8 mouse cellular contexts compared by ENCODE assay signal in the genomic region with DNA sequence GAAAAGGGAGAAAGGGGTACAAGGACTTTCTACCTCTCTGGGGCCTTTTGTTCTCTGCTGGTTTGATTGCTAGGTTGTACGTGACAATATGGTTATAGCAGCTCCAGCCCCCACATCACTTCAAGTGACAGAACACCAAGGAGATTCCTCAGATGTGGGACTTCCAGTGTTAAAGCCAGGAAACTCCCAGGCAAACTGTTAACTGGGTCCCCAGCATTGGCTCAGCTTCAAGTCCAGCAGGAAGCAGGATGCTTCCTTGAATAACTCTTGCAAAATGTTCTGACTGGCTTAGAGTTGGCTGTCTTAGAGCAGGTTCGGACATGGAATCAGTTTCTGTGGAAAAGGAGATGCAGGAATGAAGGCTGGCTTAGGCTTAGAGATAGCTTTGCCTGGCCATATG. TPM values are rescaled to one million over a fixed set of nuclear protein-coding genes. Genes with fewer than 3 reads are reported as not detected.
DNase-seq lines count a peak whose midpoint lies in the region; ATAC-seq and TF ChIP-seq lines count a peak whose summit lies in the region.
"Had no signal": no experiment of that assay in that cellular context is flagged by ENCODE, and none has a peak within 500 bp of the region (broad histone marks: within the 10 kb centered on the region; RNA-seq: fewer than 3 reads in every experiment).

No protein-coding gene starts in this region.

- TF ChIP-seq EP300 in heart, adult 2 months (IDR thresholded peaks at IDR 0.05; ENCODE audit: insufficient read depth, low read depth, low read length), result 0 out of 2 replicates have a peak, but pooled peaks have one; percentile 27

- peaks cover 6% of the 10 kb centered on the region for H3K36me3 ChIP-seq in heart, adult 2 months (ENCODE audit: control insufficient read depth, insufficient read depth, low read length)
- no peaks in the 10 kb centered on the region for H3K36me3 ChIP-seq in kidney, postnatal 0 days (ENCODE audit: insufficient read depth, low read length)

- 26% methylated on average over 2 of the region's 2 CpGs for WGBS in heart, adult 2 months
- 44% methylated on average over 2 of the region's 2 CpGs for WGBS in kidney, postnatal 0 days

- no peaks in the 10 kb centered on the region for H3K27me3 ChIP-seq in heart, adult 2 months (ENCODE audit: control insufficient read depth, insufficient read depth, low read length)
- H3K27me3 ChIP-seq in kidney, postnatal 0 days (ENCODE audit: insufficient read depth, low read length), result no peaks in the 10 kb centered on the region

- peak overlapping the region; percentile 74 for H3K27ac ChIP-seq in heart, adult 2 months
- peak overlapping the region; percentile 52; the same call in 1 of the 2 replicates for H3K27ac ChIP-seq in kidney, postnatal 0 days

- peak overlapping the region; percentile 2; the same call in 1 of the 2 replicates for H3K4me3 ChIP-seq in heart, adult 2 months
- H3K4me3 ChIP-seq in kidney, postnatal 0 days (replicated peaks; ENCODE audit: low read depth, low read length), result no peak overlapping the region

- no peak overlapping the region for H3K4me2 ChIP-seq in kidney, postnatal 0 days (ENCODE audit: low read length)

- intact Hi-C loops in heart, adult 2 months (cut with DNase I), result loop anchor here (5.0 kb wide), 1 partner anchor 42 kb away; no protein-coding TSS in a partner anchor

- DNase-seq in ovary, postnatal 10 days (ENCODE audit: low spot score), result peak; percentile 10
- DNase-seq in ovary, postnatal 36 days (ENCODE audit: low spot score), result no peak
- DNase-seq in heart, adult 2 months, result peak; percentile 47 to 66
- DNase-seq in kidney, postnatal 0 days (ENCODE audit: low spot score), result peak; percentile 66
- peak; percentile 7 to 56 for DNase-seq in right cerebral cortex, postnatal 36 days (ENCODE audit: low spot score in 2 of 2)
- no peak for DNase-seq in adipocyte (ENCODE audit: low spot score)
- no peak for DNase-seq in layer of hippocampus, postnatal 14 days (ENCODE audit: low spot score in 2 of 2)

- H3K9me3 ChIP-seq in kidney, postnatal 0 days (replicated peaks; ENCODE audit: low read length), result no peaks in the 10 kb centered on the region

- no peak for TF ChIP-seq CTCF in heart, adult 2 months (IDR thresholded peaks at IDR 0.05)
- no peak for TF ChIP-seq CTCF in kidney, postnatal 0 days (IDR thresholded peaks at IDR 0.05; ENCODE audit: low read depth)

- ATAC-seq in kidney, postnatal 0 days (replicated peaks; ENCODE audit: low FRiP score, low read depth), result no peak
- ATAC-seq: midbrain, embryonic 16.5 days had no signal

- no peaks in the 10 kb centered on the region for H3K79me2 ChIP-seq in heart, adult 2 months (replicated peaks; ENCODE audit: control insufficient read depth, insufficient read depth, low read length)

- no peak; the same call in 1 of the 2 replicates for TF ChIP-seq POLR2A in heart, adult 2 months (IDR thresholded peaks at IDR 0.05; ENCODE audit: insufficient read depth, low read depth, low read length)

- H3K4me1 ChIP-seq in heart, adult 2 months (ENCODE audit: control insufficient read depth, insufficient read depth, low read length), result peaks cover 18% of the 10 kb centered on the region
- peaks cover 5% of the 10 kb centered on the region; the same call in 1 of the 2 replicates for H3K4me1 ChIP-seq in kidney, postnatal 0 days (replicated peaks; ENCODE audit: insufficient read depth, low read length)

- no peak overlapping the region for H3K9ac ChIP-seq in heart, adult 2 months (ENCODE audit: low read depth, low read length)
- no peak overlapping the region for H3K9ac ChIP-seq in kidney, postnatal 0 days (ENCODE audit: low read depth, low read length)

RNA-seq across cellular contexts. Expression of a gene that starts 47.3 kb away (rescaled TPM):
- 1 to 10 TPM; 1.7 to 2.7 TPM for total RNA-seq in heart, adult 2 months (2021)
- polyA plus RNA-seq in heart, adult 2 months (2012; rRNA removed), result 1.1 and 1.8 TPM in 2 replicates
- 5.8 TPM in 2 replicates for polyA plus RNA-seq in kidney, postnatal 0 days (2015; fragmentation: Nextera tagmentation; extraction: Ambion mirVana)
- total RNA-seq in layer of hippocampus, postnatal 14 days (2021), result 1 to 10 TPM in 1 of 2 experiments, under 1 TPM in 1; 0.88 to 1.4 TPM

Comparison
In these comparisons a context has a peak if more than half of its experiments do, and no peak if none do; other contexts are left out.
1. DNase-seq: peak in ovary, postnatal 10 days (single experiment), heart, adult 2 months (2 of 2), kidney, postnatal 0 days (single experiment) and right cerebral cortex, postnatal 36 days (2 of 2); none in ovary, postnatal 36 days (single experiment), adipocyte (single experiment) and layer of hippocampus, postnatal 14 days (0 of 2).